Mouse (Mus musculus) small intestine, adult 2 months (tissue): ENCODE results near the gene Stard10.

Source experiments
- CTCF ChIP-seq: fragments of 200-500 bp; IDR thresholded peaks from 2 replicates; pipeline ENCODE4 v1.5.1; 2012; ENCODE audit warnings: low read depth, mild to moderate bottlenecking, control low read depth, inconsistent platforms, low read length, moderate library complexity, mixed read lengths; ENCODE audit not compliant: insufficient replicate concordance, insufficient read length; ENCODE audit errors: extremely low read depth
- POLR2A ChIP-seq: fragments of 200-500 bp; IDR thresholded peaks from 2 replicates; pipeline ENCODE4 v1.6.1; 2012; ENCODE audit warnings: low read depth, mild to moderate bottlenecking, control low read depth, inconsistent platforms, low read length, moderate library complexity

DNA sequence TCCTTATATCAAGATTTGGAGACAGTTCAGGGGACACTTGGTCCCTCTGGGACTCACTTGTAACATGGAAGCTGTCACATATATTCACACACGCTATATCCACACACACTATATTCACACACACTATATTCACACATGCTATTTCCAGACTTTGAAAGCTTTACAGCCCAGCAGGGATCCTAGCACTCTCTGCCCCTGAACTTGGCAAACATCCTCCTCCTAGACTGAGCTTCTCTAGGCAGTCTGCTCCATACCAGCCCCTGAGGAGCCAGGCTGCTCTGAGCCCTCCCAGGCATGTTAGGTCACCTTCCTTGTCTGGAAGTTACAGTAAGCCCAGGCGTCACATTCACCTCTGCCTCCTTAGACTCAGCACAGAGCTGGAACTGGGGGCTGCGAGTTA is 19.8 kb downstream of the Stard10 start:
- TF ChIP-seq CTCF (no peak), POLR2A (no peak)
